Mouse (Mus musculus): ENCODE measurements at regions not wholly inside any gene's neighbourhood (a gene's known extent, or its start where the extent isn't known, plus 50 kb on each side); places are given as distances from the start of the nearest gene placed in this dataset.

DNA sequence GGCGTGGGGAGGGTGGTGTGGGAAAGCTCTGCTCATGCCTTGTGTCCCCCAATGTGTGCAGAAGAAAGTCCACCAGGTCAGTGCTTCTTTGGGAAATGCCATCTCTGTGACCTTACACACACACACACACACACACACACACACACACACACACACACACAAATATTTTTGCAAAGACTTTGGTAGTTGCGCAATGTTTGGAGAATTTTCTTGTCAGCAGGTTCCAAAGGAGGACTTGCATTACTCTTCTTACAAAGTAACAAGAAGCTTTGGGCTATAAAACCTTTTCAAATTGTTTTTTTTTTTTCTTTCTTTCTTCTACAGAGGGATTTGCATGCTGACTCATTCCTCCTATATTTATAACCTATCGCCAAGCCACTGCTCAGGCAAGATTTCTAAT, 59.1 kb upstream of the Npvf start:
- no peak overlapping the region for H3K9ac ChIP-seq (ENCODE audit: low read depth, low read length, severe bottlenecking)
- peaks cover 12% of the 10 kb centered on the region for H3K4me1 ChIP-seq (ENCODE audit: control insufficient read depth, insufficient read depth, low read length)
- no peak overlapping the region for H3K4me2 ChIP-seq (replicated peaks; ENCODE audit: low read depth, low read length, severe bottlenecking)
- no peaks in the 10 kb centered on the region for H3K9me3 ChIP-seq (ENCODE audit: control insufficient read depth, low read length)
- ATAC-seq (ENCODE audit: low FRiP score, low read depth) (0 out of 2 replicates have a peak, but pooled peaks have one; percentile 15), DNase-seq (ENCODE audit: low spot score) (no peak)
- no peak for TF ChIP-seq POLR2A (IDR thresholded peaks at IDR 0.05; ENCODE audit: borderline replicate concordance, extremely low read depth, insufficient read depth, insufficient read length)
- no peak overlapping the region for H3K4me3 ChIP-seq (replicated peaks; ENCODE audit: low read length)
- peak overlapping the region; percentile 35; the same call in 1 of the 2 replicates for H3K27ac ChIP-seq (replicated peaks; ENCODE audit: low read depth, low read length)
- no peaks in the 10 kb centered on the region for H3K36me3 ChIP-seq (ENCODE audit: control insufficient read depth, insufficient read depth, low read length)
- no peaks in the 10 kb centered on the region for H3K27me3 ChIP-seq (ENCODE audit: control insufficient read depth, insufficient read depth, low read length)
- WGBS: 65% methylated on average over 3 of the region's 3 CpGs

DNA sequence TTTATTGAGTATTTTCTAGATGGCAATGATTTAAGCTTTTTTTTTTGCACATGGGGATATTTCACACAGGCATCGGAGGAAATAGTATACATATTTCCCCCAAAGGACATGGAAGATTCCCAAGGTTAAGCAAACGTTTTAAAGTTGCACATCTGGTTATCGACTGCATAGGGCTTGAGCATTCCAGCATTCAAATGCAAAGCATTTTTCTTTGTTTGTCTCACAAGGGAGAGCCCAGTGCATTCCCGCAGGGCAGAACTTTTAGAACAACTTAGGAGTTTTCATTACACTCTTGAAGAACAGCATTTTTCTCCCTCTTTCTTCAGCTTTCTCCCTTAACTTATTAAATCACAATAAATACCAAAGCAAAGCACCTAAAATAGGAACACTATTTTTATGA, 64.4 kb upstream of the Npvf start:
- Histone ChIP-seq H3K4me3 (replicated peaks; ENCODE audit: low read length) (no peak overlapping the region), H3K27me3 (ENCODE audit: control insufficient read depth, insufficient read depth, low read length) (0 out of 2 replicates have a peak, but pooled peaks cover 2% of the 10 kb centered on the region), H3K4me1 (ENCODE audit: control insufficient read depth, insufficient read depth, low read length) (peaks cover 12% of the 10 kb centered on the region), H3K9me3 (ENCODE audit: control insufficient read depth, low read length) (no peaks in the 10 kb centered on the region), H3K27ac (replicated peaks; ENCODE audit: low read depth, low read length) (no peak overlapping the region), H3K36me3 (ENCODE audit: control insufficient read depth, insufficient read depth, low read length) (no peaks in the 10 kb centered on the region), H3K4me2 (replicated peaks; ENCODE audit: low read depth, low read length, severe bottlenecking) (no peak overlapping the region), H3K9ac (ENCODE audit: low read depth, low read length, severe bottlenecking) (no peak overlapping the region)
- no peak for TF ChIP-seq POLR2A (IDR thresholded peaks at IDR 0.05; ENCODE audit: borderline replicate concordance, extremely low read depth, insufficient read depth, insufficient read length)
- ATAC-seq (ENCODE audit: low FRiP score, low read depth) (no peak), DNase-seq (ENCODE audit: low spot score) (peak; percentile 36)
- 30% methylated on average over 4 of the region's 4 CpGs for WGBS

- TF ChIP-seq POLR2A (IDR thresholded peaks at IDR 0.05; ENCODE audit: borderline replicate concordance, extremely low read depth, insufficient read depth, insufficient read length): no peak
- no peaks in the 10 kb centered on the region for H3K9me3 ChIP-seq (ENCODE audit: control insufficient read depth, low read length)
- DNase-seq (ENCODE audit: low spot score): peak; percentile 47
- H3K27ac ChIP-seq (replicated peaks; ENCODE audit: low read depth, low read length): no peak overlapping the region
- no peak overlapping the region for H3K9ac ChIP-seq (ENCODE audit: low read depth, low read length, severe bottlenecking)
- 60% methylated on average over 4 of the region's 4 CpGs for WGBS
- no peak overlapping the region for H3K4me2 ChIP-seq (replicated peaks; ENCODE audit: low read depth, low read length, severe bottlenecking)
- ATAC-seq (ENCODE audit: low FRiP score, low read depth): no peak
- H3K36me3 ChIP-seq (ENCODE audit: control insufficient read depth, insufficient read depth, low read length): no peaks in the 10 kb centered on the region
- no peak overlapping the region for H3K4me3 ChIP-seq (replicated peaks; ENCODE audit: low read length)
- H3K4me1 ChIP-seq (ENCODE audit: control insufficient read depth, insufficient read depth, low read length): peaks cover 7% of the 10 kb centered on the region; the same call in 1 of the 2 replicates
- H3K27me3 ChIP-seq (ENCODE audit: control insufficient read depth, insufficient read depth, low read length): 0 out of 2 replicates have a peak, but pooled peaks cover 7% of the 10 kb centered on the region
These were observed 66.1 kb upstream of the Npvf start for GRCm38 (mm10) chr6:50720346-50720745.

- DNase-seq (ENCODE audit: low spot score): no peak
- TF ChIP-seq POLR2A (IDR thresholded peaks at IDR 0.05; ENCODE audit: borderline replicate concordance, extremely low read depth, insufficient read depth, insufficient read length): no peak
- H3K27ac ChIP-seq (replicated peaks; ENCODE audit: low read depth, low read length): no peak overlapping the region
- H3K4me3 ChIP-seq (replicated peaks; ENCODE audit: low read length): no peak overlapping the region
- 0 out of 2 replicates have a peak, but pooled peaks cover 7% of the 10 kb centered on the region for H3K27me3 ChIP-seq (ENCODE audit: control insufficient read depth, insufficient read depth, low read length)
- H3K4me1 ChIP-seq (ENCODE audit: control insufficient read depth, insufficient read depth, low read length): peaks cover 16% of the 10 kb centered on the region
- no peaks in the 10 kb centered on the region for H3K9me3 ChIP-seq (ENCODE audit: control insufficient read depth, low read length)
- 25% methylated on average over 3 of the region's 3 CpGs for WGBS
- no peaks in the 10 kb centered on the region for H3K36me3 ChIP-seq (ENCODE audit: control insufficient read depth, insufficient read depth, low read length)
- no peak overlapping the region for H3K4me2 ChIP-seq (replicated peaks; ENCODE audit: low read depth, low read length, severe bottlenecking)
- no peak overlapping the region for H3K9ac ChIP-seq (ENCODE audit: low read depth, low read length, severe bottlenecking)
- 0 out of 2 replicates have a peak, but pooled peaks have one; percentile 44 for ATAC-seq (ENCODE audit: low FRiP score, low read depth)
These were observed 71.4 kb upstream of the Npvf start for GRCm38 (mm10) chr6:50725640-50726039.

GRCm38 (mm10) chr6:50726166-50726591, 71.9 kb upstream of the Npvf start:
- WGBS: 9% methylated on average over 9 of the region's 9 CpGs
- H3K9me3 ChIP-seq (ENCODE audit: control insufficient read depth, low read length): no peaks in the 10 kb centered on the region
- DNase-seq (ENCODE audit: low spot score): peak; percentile 65
- H3K27me3 ChIP-seq (ENCODE audit: control insufficient read depth, insufficient read depth, low read length): 0 out of 2 replicates have a peak, but pooled peaks cover 7% of the 10 kb centered on the region
- H3K27ac ChIP-seq (replicated peaks; ENCODE audit: low read depth, low read length): no peak overlapping the region
- no peak for TF ChIP-seq POLR2A (IDR thresholded peaks at IDR 0.05; ENCODE audit: borderline replicate concordance, extremely low read depth, insufficient read depth, insufficient read length)
- ATAC-seq (ENCODE audit: low FRiP score, low read depth): peak; percentile 68
- no peak overlapping the region for H3K9ac ChIP-seq (ENCODE audit: low read depth, low read length, severe bottlenecking)
- peaks cover 22% of the 10 kb centered on the region for H3K4me1 ChIP-seq (ENCODE audit: control insufficient read depth, insufficient read depth, low read length)
- no peaks in the 10 kb centered on the region for H3K36me3 ChIP-seq (ENCODE audit: control insufficient read depth, insufficient read depth, low read length)
- no peak overlapping the region; the same call in 1 of the 2 replicates for H3K4me2 ChIP-seq (replicated peaks; ENCODE audit: low read depth, low read length, severe bottlenecking)
- H3K4me3 ChIP-seq (replicated peaks; ENCODE audit: low read length): no peak overlapping the region

All from limb, embryonic 14.5 days (tissue).